Mouse (Mus musculus): ENCODE measurements at regions not wholly inside any gene's neighbourhood (a gene's known extent, or its start where the extent isn't known, plus 50 kb on each side); places are given as distances from the start of the nearest gene placed in this dataset.

GRCm38 (mm10) chr19:56039091-56040004, 247.6 kb upstream of the Habp2 start:
- DNase-seq (ENCODE audit: low spot score in 2 of 2) = no peak

GRCm38 (mm10) chr19:56041930-56042329, 245.0 kb upstream of the Habp2 start:
- DNase-seq (ENCODE audit: low spot score in 2 of 2) = no peak

GRCm38 (mm10) chr19:56046784-56047390, 240.1 kb upstream of the Habp2 start:
- DNase-seq (ENCODE audit: low spot score in 2 of 2) = no peak

- DNase-seq (ENCODE audit: low spot score in 2 of 2) = no peak
These were observed 232.8 kb upstream of the Habp2 start for GRCm38 (mm10) chr19:56054186-56054585.

- DNase-seq (ENCODE audit: low spot score in 2 of 2) = no peak
These were observed 230.5 kb upstream of the Habp2 start for GRCm38 (mm10) chr19:56056397-56056796.

- no peak for DNase-seq (ENCODE audit: low spot score in 2 of 2)
These were observed 224.9 kb upstream of the Habp2 start for GRCm38 (mm10) chr19:56061882-56062540.

GRCm38 (mm10) chr19:56063099-56063498, 223.8 kb upstream of the Habp2 start:
- DNase-seq (ENCODE audit: low spot score in 2 of 2) = no peak

GRCm38 (mm10) chr19:56065730-56066129, 221.2 kb upstream of the Habp2 start:
- no peak for DNase-seq (ENCODE audit: low spot score in 2 of 2)

- DNase-seq (ENCODE audit: low spot score in 2 of 2) = peak in 1 of 2 experiments; percentile 13
These were observed 218.8 kb upstream of the Habp2 start for GRCm38 (mm10) chr19:56068165-56068564.

GRCm38 (mm10) chr19:56068854-56069253, 218.1 kb upstream of the Habp2 start:
- peak; percentile 3 to 42 for DNase-seq (ENCODE audit: low spot score in 2 of 2)

- no peak for DNase-seq (ENCODE audit: low spot score in 2 of 2)
These were observed 217.7 kb upstream of the Habp2 start for GRCm38 (mm10) chr19:56069266-56069665.

- no peak for DNase-seq (ENCODE audit: low spot score in 2 of 2)
These were observed 215.6 kb upstream of the Habp2 start for GRCm38 (mm10) chr19:56071340-56071739.

GRCm38 (mm10) chr19:56076128-56076527, 210.8 kb upstream of the Habp2 start:
- no peak for DNase-seq (ENCODE audit: low spot score in 2 of 2)

- no peak for DNase-seq (ENCODE audit: low spot score in 2 of 2)
These were observed 209.4 kb upstream of the Habp2 start for GRCm38 (mm10) chr19:56077491-56077890.

GRCm38 (mm10) chr19:56086413-56087083, 200.4 kb upstream of the Habp2 start:
- no peak for DNase-seq (ENCODE audit: low spot score in 2 of 2)

- no peak for DNase-seq (ENCODE audit: low spot score in 2 of 2)
These were observed 199.8 kb upstream of the Habp2 start for GRCm38 (mm10) chr19:56087127-56087526.

GRCm38 (mm10) chr19:56089795-56090375, 197.1 kb upstream of the Habp2 start:
- no peak for DNase-seq (ENCODE audit: low spot score in 2 of 2)

- no peak for DNase-seq (ENCODE audit: low spot score in 2 of 2)
These were observed 195.4 kb upstream of the Habp2 start for GRCm38 (mm10) chr19:56091581-56091980.

- DNase-seq (ENCODE audit: low spot score in 2 of 2) = no peak
These were observed 191.1 kb upstream of the Habp2 start for GRCm38 (mm10) chr19:56095873-56096272.

- DNase-seq (ENCODE audit: low spot score in 2 of 2) = no peak
These were observed 187.2 kb upstream of the Habp2 start for GRCm38 (mm10) chr19:56099725-56100124.

GRCm38 (mm10) chr19:56100131-56100872, 186.6 kb upstream of the Habp2 start:
- DNase-seq (ENCODE audit: low spot score in 2 of 2) = no peak
